Mouse (Mus musculus) embryonic fibroblast, embryonic 13.5 days (primary cell): ENCODE measurements around the gene Marveld1.

ENCODE experiments used
- CTCF ChIP-seq: IDR thresholded peaks from 2 replicates; pipeline ENCODE4 v1.5.1; 2011; ENCODE audit warnings: mild to moderate bottlenecking, control low read depth, low read length, moderate library complexity, borderline replicate concordance; ENCODE audit not compliant: insufficient read depth
- POLR2A ChIP-seq: IDR thresholded peaks from 2 replicates; pipeline ENCODE4 v1.6.1; 2011; ENCODE audit warnings: low read depth, mild to moderate bottlenecking, control low read depth, low read length, moderate library complexity

DNA sequence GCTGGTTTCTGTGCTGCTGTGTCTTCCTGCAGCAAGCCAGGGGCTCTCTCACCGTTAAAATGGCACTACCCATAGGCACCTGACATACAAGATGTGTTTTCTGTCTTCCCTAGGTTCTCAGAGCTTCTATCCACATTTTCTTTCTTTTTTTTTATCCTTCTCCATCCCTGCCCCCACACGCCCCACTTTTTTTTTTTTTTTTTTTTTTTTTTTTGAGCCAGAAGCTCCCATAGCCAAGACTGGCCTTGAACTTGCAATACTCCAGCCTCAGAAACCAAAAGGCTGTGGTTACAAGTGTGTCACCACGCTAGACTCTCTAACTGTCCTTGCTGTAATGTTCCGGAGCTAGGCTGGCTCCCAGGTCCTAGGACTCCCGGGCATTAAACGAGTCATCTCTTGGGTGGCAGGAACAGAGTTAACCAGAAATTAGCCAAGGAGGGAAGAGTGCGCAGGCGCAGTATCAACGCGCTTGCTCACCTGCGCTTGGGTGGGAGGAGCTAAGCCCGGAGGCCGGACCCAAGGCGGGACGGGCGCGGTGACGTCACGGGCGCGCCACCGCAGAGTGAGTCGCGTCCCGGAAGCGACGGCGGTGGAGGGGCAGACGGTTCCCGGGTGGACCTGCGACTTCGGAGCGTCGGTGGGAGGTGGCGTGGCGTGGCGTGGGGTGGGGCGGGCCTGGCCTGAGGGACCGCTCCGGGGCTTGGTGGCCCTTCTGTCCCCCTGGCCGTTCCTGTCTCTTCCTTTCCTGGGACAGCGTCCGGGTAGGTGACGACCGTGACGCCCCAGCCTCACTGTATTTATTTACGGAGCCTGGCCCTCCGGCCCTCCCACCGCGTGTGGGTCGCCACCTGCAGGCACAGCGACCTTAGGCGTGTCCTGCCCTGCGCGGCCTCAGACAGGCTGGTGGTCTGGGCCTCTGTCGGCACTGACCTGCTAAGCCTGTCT lies 23.1 kb downstream of the Marveld1 start:
- TF ChIP-seq CTCF (no peak), POLR2A (peak; percentile 86)
